Mouse (Mus musculus) ovary, postnatal 14 days (tissue): ENCODE data around the gene Tomm22.
"Not testable (repeated sequence)": the region's sequence is repeated elsewhere in the genome, so short reads cannot be mapped to it uniquely, and the experiment has no call there.

ENCODE experiments used
- DNase-seq: peaks from one replicate; pipeline ENCODE4 v3.0.0; 2022; ENCODE audit warnings: low spot score

Gene Tomm22

DNA sequence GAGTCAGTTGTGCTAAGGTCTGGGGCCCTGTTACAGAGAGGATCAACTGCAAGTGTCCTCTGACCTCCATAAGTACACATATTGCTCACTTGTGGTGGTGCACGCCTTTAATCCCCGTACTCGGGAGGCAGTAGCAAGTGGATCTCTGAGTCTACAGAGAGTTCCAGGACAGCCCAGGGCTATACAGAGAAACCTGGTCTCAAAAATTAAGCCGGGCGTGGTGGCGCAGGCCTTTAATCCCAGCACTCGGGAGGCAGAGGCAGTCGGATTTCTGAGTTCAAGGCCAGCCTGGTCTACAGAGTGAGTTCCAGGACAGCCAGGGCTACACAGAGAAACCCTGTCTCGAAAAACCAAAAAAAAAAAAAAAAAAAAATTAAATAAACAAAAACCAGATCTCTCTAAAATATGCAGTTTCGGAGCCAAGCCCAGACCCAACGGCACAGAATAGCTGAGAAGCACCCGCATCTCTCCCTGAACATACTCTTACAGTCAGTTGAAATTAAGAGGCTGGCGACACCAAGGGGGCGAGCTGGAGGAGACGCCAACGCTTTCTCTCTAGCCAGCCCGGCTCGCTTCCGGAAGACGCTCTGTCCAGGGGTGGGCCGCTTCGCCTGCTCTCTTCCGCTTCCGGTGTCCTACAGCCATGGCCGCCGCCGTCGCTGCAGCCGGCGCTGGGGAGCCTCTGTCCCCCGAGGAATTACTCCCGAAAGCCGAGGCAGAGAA lies at the start of gene Tomm22:
Tomm22 (plus strand) TSS at position 613 of the 723 bp plus-strand sequence.
- DNase-seq: peak; percentile 79

DNA sequence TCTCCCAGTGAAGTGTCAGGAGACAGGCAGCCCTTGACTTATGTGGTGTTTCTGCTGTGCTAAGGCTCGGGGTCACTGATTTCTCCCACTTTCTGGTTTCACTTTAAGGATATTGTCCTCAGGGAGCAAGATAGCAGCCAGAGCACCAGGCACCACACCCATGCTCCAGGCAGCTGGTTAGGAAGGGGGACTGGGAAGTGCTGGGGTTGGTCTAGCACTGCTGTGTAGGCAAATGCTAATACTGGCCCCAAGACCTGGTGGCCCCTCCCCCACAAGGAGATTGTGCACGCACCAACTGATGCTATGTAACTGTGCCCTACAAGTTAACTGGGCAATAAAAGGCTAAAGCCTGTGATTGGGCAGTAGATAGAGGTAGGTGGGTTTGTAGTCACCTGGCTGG lies 40.2 kb upstream of the Tomm22 start:
- no peak for DNase-seq

DNA sequence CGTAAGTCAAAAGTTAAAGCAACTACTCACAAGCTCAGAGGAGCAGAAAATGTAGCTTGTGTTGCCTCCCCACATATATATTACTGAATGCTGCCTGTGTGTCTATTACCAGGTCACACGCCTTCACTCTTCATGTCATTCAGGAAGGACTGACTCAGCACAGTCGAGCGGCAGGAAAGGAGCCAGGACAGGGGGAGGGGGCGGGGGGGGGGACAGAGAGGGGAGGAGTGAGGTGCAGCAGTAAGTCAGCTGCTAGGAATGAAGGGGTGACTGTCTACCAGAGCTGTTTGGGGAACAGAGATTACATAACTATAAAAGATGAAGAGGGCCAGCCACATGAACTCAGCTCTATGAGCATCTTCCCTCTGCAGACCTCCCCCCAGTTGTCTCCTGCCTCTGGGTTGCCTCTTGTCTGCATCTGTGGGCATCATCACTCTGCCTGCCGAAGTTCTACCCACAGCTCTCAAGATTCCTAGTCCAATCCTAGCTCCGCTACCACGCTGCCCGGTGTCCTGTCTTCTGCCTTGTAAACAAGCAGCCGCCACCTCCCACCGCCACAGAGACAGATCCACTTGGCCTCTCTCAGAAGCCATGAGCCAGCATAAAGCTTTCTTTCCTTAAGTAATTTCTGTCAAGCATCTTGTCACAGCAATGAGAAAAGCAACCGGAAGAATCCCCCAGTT lies 29.4 kb upstream of the Tomm22 start:
- no peak for DNase-seq

DNA sequence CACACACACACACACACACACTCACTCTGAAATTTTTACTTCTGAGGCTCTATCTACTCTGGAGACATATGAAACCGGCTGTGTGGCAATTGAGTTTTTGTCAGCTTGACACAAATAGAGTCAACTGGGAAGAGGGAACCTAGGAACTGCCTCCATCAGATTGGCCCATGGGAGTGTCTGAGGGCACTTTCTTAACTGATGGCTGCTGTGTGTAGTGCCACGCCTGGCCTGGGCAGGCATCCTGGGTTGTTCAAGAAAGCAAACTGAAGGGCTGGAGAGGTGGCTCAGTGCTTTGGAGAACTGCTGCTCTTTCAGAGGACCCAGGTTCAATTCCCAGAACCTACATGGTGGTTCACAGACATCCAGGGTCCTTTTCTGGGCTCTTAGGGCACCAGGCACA lies 25.2 kb upstream of the Tomm22 start:
- no peak for DNase-seq

DNA sequence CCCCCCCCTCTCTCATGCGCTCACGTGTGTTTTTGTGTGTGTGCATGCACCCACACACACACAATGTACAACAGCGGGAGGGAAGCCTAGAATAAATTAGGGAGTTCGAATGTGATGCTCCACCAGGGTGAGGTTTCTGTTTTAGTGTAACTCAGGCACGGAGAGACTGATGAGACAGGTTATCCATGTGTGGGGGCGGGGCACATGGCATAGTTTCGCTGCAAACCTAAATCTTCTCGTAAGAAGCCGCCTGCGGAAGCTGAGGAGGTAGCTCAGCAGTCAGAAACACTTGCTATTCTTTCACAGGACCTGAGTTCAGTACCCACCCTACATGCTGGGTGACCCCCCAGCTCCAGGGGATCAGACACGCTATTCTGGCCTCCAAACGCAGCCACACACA lies 22.5 kb upstream of the Tomm22 start:
- DNase-seq: no peak

DNA sequence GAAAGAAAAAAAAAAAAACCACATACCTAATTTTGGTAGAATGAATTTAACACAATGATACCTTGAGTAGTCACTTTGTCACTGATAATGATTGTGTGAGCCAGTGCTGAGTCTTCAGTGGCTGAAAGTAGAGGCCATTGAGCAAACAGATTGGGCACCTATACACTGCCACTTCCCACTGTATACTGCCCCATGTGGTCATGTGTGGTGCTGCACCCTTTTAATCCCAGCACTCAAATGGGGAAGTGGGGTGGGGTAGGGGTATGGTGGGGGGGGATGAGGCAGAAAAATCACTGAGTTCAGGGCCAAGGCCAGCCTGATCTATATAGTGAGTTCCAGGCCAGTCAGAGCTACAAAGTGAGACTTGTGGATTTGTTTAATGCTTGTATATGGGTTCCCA lies 20.1 kb upstream of the Tomm22 start:
- peak; percentile 27 for DNase-seq

DNA sequence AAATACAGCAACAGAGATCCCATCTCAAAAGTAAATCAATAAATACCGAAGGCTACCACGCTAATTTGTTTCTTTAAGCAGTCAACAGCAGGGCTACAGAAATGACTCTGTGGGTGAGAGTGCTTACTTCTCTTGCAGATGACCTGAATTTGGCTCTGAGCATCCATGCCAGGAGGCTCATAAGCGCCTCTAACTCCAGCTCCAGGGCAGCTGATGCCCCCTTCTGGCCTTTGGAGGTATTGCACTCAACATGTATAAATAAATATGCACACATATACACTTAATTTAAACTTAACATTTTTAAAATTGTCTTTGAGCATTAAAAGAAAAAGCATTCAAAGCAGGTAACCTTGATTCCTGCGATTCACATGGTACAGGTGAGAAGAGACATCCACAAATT lies 19.2 kb upstream of the Tomm22 start:
- no peak for DNase-seq

DNA sequence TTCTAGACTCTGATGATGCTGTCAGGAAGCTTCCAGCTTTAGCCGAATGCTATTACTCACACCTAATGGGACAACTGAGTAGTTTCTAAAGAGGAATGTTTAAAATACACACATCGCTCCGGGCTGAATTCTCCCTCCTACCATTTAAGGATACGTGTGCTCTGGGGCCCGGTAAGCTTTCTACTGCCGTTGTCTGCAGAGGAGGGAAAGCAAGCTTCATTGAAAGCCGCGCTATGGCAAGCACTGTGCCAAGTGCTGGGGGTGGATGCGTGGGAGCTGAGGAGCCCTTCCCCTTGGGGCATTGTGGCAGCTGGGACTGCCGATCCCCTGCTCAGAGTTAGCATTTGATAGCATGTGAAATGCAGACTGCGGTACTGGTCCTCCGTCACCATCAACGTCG lies 14.2 kb upstream of the Tomm22 start:
- no peak for DNase-seq

DNA sequence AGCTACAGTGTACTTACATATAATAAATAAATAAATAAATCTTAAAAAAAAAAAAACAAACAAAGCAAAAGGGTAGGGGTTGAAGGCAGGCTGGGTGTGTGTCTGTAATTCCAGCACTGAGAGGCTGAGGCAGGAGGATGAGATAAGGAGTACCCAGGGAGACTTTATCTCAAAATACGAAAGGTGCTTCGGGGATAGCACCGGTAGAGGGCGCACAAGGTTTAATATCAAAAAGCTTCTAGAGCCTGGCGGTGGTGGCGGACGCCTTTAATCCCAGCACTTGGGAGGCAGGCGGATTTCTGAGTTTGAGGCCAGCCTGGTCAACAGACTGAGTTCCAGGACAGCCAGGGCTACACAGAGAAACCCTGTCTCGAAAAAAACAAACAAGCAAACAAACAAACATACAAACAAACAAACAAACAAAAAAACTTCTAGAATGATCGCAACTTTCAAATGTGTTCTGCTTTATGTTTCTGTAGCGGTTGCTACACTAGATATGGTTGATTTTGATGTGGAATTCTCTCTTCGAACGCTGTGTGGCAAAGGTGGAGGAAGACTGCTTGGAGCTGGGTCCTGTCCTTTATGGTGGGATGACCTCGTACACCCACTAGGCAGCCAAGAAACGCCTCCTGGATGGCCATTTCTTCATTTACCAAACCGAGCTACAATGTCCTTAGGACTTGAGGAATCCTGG lies 12.7 kb upstream of the Tomm22 start:
- DNase-seq: peak; percentile 72

DNA sequence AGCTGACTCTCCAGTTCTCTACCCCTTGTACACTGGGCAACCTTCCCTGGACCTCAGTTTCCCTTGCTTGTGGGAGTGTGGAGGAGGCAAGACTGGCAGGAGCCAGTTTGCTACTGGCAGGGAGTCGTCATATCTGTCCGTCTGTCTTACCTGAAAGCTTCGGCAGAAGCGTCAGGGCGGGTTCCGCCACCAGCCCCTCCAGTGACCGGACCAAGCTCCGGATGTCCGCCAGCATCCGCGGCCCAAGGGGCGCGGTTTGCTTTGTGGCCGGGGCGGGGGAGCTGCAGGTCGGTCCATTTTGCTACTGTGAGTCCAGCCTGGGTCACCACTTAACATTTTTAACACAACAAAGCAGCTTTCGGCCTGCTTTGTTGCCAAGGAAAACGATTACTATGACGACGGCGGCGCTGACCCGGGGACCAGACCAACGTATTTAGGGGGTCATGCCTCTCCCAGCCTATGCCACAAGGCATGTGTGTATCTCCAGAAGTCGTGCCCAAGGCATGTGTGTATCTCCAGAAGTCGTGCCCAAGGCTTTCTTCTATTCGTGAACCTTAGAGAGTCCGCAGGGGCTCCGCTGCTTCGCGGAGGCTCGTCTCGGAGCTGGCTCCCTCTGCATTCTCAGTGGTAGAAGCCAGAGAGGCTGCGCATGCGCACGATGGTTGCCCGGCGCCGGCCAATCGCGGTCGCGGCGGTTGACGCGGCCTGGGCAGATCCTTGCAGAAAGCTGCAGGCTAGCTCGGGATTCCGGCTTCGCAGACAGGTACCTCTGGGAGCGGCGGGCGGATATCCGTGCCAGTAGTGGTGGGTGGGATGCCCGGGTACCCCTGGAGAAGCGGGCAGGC lies 11.9 kb upstream of the Tomm22 start, which contains the start of the genes Fam227a and Cby1:
Fam227a (minus strand) TSS at position 426 of the 845 bp plus-strand sequence.
Cby1 (plus strand) TSS at position 669 of the 845 bp plus-strand sequence.
- DNase-seq: peak; percentile 96

DNA sequence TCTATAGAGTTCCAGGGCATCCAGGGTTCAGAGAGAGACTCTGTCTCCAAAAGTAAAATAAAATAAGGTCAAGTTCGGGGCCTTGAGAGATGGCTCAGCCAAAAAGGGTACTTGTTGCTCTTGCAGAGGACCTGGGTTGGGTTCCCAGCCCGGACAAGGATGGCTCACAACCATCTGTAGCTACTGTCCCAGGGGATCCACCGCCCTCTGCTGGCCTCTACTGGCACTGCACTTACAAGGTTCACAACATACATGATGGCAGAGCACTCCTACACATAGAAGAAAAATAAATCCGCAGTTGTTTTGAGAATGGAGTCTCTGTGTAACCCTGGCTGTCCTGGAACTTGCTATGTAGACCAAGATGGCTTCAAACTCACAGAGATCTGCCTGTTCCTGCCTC lies 8.8 kb upstream of the Tomm22 start:
- no peak for DNase-seq

DNA sequence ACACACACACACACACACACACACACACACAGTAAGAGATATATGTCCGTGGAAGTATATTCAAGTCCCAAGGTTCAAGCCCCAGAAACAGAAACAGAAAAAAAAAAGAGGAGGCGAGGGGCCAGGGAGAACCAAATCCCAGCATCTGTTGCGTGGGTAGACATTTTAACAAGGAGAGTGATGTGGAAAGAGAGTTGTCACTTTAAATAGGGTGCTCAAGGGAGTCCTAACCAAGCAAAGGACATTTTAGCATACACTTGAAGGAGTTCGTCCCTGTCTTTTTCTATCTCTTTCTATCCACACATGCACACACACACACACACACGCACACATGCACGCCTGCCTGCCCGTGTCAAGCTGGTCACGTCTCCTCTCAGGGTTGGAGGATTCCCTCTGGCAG lies 6.0 kb upstream of the Tomm22 start:
- no peak for DNase-seq

DNA sequence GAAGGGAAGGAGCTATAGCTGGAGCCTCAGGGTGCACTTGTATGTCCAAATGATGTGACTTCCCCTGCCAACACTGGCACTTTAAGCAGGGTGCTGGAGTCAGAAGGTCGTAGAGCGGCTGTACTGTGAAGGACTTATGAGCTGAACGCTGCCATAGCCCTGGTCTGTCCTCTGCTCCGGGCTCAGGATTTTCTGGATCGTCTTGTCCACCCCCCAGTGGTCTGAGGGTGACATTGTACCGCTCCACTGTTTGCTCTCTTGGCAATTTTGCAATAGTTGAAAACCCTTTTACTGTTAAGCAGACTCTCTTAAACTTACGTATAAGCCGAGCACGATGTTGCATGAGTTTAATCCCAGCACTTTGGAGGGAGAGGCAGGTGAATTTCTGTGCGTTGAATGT lies 1.5 kb upstream of the Tomm22 start:
- DNase-seq: no peak

DNA sequence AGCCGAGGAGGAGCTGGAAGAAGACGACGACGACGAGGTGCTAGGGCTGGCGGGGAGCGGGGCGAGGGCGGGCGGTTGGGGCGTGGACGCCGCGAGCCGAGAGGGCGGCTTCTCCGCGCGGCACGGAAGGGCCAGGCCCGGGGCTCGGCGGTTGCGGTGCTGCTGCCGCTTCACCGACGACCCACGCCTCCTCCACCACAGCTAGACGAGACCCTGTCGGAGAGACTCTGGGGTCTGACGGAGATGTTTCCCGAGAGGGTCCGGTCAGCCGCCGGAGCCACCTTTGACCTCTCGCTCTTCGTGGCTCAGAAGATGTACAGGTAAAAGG lies 275 bp downstream of the Tomm22 start:
- no peak for DNase-seq

DNA sequence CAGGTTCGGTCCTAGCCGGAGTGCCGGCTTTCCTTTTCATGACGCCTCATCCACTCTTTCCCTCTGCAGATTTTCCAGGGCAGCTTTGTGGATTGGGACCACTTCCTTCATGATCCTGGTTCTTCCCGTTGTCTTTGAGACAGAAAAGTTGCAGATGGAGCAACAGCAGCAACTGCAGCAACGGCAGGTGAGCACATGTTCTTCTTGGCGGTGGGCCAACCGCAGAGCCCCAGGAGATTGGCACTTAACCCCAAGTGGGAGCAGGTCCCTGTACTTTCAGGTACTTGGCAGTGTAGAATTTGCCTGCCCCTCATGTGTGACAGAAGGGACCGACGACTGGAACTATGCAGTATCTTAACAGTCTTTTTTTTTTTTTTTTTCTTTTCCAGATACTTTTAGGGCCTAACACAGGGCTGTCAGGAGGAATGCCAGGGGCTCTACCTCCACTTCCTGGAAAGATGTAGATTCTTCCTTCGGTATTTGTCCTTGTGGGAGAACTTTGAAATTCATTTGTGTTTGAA lies 1.2 kb downstream of the Tomm22 start:
- DNase-seq: not testable (repeated sequence)

DNA sequence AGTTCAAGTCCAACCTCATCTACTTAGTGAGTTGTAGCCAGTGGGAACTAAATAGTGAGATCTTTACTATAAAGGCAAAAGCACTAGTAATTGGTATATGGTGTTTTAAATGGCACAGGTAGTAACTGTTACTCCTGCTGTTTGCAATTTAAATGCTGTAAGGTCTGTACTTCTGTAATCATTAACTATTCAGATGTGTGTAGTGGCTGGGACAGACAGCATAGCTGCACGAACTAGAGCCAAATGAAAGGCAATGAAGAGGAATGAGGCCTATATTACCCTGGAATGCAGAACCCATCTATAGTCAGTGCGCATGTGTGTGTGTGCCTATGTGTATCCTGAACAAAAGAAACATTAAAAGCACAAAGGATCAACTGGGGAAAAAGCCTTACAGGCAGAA lies 7.3 kb downstream of the Tomm22 start:
- no peak for DNase-seq

DNA sequence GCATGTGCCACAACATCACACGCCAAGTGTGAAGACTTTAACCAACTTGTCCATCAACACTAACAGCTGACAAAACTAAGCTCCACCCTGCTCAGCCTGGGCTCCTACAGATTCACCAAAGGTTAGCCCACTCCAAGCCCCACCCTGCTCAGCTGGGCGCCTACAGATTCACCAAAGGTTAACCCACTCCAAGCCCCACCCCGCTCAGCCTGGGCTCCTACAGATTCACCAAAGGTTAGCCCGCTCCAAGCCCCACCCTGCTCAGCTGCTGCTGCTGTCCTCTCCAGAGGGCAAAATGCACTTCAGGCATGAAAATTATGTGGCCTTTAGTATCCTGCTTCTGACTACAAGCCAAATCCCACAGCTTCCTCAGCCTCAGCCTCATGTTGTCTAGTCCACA lies 11.3 kb downstream of the Tomm22 start:
- no peak for DNase-seq

DNA sequence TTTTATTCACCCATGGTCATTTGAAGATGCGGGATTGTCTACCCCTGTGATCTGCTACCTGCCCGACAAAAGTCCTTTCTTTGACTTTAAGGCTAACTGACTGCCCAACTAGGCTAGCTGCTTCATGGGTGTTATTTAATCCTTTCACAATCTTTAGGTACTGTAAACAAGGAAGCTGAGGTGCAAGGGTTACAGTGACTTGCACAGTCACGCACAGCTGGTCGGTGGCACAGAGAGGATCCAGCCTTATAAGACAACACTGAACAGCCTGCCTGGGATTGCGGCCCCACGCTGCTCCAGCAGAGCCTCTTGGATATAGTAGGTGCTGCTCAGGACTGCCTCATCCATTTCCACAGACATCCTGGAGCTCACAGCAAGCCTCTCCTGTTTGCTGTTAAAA lies 12.5 kb downstream of the Tomm22 start:
- no peak for DNase-seq

DNA sequence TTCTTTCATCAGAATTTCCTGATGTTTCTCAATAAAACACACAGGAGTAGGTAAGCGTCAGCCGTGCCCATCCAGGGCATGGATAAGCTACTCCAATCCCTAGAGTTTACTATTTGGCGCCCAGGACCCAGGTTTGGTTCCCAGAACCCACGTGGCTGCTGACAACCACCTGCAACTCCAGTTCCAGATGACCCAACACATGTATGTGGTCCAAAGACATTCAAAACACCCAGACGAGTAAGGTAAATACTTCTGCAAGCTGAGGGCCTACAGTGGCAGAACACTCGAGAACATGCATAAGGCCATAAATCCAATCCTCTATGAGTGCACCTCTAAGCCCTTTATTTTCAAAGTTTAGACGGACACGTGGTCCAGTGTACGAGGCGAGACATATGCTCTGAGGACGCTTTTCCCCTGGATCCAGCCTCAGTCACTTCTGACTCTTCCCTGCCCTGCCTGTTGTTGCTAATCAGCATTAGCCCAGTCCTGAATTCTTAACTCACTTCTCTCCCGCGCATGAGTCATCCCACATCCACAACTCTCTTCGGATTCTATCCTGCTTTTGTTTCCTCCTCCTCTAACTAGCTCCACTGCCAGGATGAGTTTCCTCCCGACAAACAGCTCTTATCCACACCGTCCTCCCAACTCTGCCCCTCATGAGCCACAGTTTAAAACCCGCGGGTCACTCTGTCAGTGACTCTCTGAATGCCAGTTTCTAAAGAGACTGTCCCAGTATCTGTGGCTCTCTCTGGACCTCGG lies 13.2 kb downstream of the Tomm22 start:
- no peak for DNase-seq

DNA sequence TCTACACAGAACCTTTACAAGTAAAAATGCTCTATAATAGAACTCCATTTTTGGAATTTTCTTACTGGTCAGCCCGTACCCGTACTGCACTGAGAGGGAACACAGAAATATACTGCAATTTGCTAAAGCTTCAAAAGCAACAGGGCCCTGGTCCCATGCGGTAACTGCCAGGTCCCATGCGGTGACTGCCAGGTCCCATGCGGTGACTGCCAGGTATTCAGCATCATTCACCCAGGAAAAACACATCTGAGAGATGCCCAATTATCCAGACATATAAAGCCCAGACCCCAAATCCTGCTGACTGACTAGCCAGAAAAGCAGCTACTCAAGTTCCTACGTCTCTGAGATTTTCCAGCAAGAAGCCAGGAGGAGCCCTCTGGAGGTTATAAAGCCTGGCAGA lies 14.0 kb downstream of the Tomm22 start:
- DNase-seq: no peak

DNA sequence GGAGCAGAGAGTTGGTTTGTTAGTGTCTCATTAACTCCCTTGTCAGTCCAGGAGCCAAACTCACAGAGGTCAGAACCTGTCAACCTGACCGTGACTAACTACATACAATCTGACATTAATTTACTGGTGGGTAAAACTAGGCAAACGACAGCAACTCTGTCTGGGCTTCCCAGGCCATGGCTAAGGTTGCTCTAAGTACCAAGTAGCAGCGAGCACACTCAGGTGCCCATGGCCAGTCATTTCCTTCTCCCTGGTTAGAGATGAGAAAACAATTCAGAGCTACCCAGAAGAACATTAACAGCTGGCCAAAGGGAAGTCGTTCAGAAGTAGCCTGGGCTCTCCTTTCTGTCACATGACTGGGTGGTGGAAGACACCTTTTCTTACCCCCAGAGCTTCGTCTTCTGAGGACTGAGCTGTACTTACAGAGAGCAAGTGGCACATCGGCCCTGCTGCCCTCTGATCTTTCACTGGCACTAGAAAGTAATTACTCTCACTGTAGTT lies 14.5 kb downstream of the Tomm22 start:
- no peak for DNase-seq
